Mouse (Mus musculus) embryonic facial prominence, embryonic 11.5 days (tissue): ENCODE measurements at regions not wholly inside any gene's neighbourhood (a gene's known extent, or its start where the extent isn't known, plus 50 kb on each side); places are given as distances from the start of the nearest gene placed in this dataset.

Source experiments
- ATAC-seq: fragments of 200-750 bp; cut with Nextera tagmentation; replicated peaks from 2 replicates; pipeline ENCODE4 v1.8.0; 2017; ENCODE audit warnings: low read depth; ENCODE audit not compliant: insufficient number of reproducible peaks, low FRiP score, low TSS enrichment
- DNase-seq: peaks from one replicate; pipeline ENCODE4 v3.0.0-alpha.2; 2015; ENCODE audit warnings: low spot score
- H3K27ac ChIP-seq: fragments of 300-500 bp; sonication (generic); replicated peaks from 2 replicates; pipeline ENCODE4 v1.5.1; 2014; ENCODE audit warnings: mild to moderate bottlenecking, low read depth, low read length, control low read depth
- H3K27me3 ChIP-seq: fragments of 300-500 bp; sonication (generic); 2 replicates; pipeline ENCODE4 v1.6.1; 2014; ENCODE audit warnings: mild to moderate bottlenecking, low read length, moderate library complexity, mixed read lengths; ENCODE audit not compliant: control insufficient read depth, insufficient read depth
- H3K36me3 ChIP-seq: fragments of 300-500 bp; sonication (generic); replicated peaks from 2 replicates; pipeline ENCODE4 v1.6.1; 2014; ENCODE audit warnings: low read depth, mild to moderate bottlenecking, low read length, moderate library complexity, mixed read lengths; ENCODE audit not compliant: control insufficient read depth, insufficient read depth
- H3K4me1 ChIP-seq: fragments of 300-500 bp; sonication (generic); 2 replicates; pipeline ENCODE4 v1.6.1; 2014; ENCODE audit warnings: low read length, mixed read lengths; ENCODE audit not compliant: control insufficient read depth, insufficient read depth
- H3K4me2 ChIP-seq: fragments of 300-500 bp; sonication (generic); 2 replicates; pipeline ENCODE4 v1.6.1; 2014; ENCODE audit warnings: low read depth, mild to moderate bottlenecking, control low read depth, low read length, moderate library complexity
- H3K4me3 ChIP-seq: fragments of 300-500 bp; sonication (generic); 2 replicates; pipeline ENCODE4 v1.5.1; 2014; ENCODE audit warnings: low read depth, low read length, control low read depth
- H3K9ac ChIP-seq: fragments of 300-500 bp; sonication (generic); replicated peaks from 2 replicates; pipeline ENCODE4 v1.6.1; 2014; ENCODE audit warnings: mild to moderate bottlenecking, control low read depth, low read length
- H3K9me3 ChIP-seq: fragments of 300-500 bp; sonication (generic); replicated peaks from 2 replicates; pipeline ENCODE4 v1.6.1; 2016; ENCODE audit warnings: mild to moderate bottlenecking, low read length, inconsistent platforms, mixed read lengths; ENCODE audit not compliant: control insufficient read depth
- WGBS: fragments of 180-500 bp; shearing (Covaris S2); extraction: QIAGEN DNeasy Blood & Tissue Kit; methylation state at CpG from one replicate; pipeline ENCODE4 v1.1.7; 2014; 5-methylcytosine and 5-hydroxymethylcytosine counted together

GRCm38 (mm10) chr15:96770299-96770698 is 70.8 kb upstream of the Slc38a2 start:
- Histone ChIP-seq H3K4me1 (no peaks in the 10 kb centered on the region), H3K9ac (no peak overlapping the region), H3K9me3 (no peaks in the 10 kb centered on the region), H3K4me2 (no peak overlapping the region), H3K36me3 (no peaks in the 10 kb centered on the region), H3K27me3 (no peaks in the 10 kb centered on the region), H3K4me3 (no peak overlapping the region), H3K27ac (no peak overlapping the region)
- DNase-seq (no peak), ATAC-seq (no peak)
- 86% methylated on average over 7 of the region's 7 CpGs for WGBS

- DNase-seq (no peak), ATAC-seq (no peak)
- Histone ChIP-seq H3K9me3 (no peaks in the 10 kb centered on the region), H3K4me1 (no peaks in the 10 kb centered on the region), H3K36me3 (no peaks in the 10 kb centered on the region), H3K9ac (no peak overlapping the region), H3K27ac (no peak overlapping the region), H3K27me3 (no peaks in the 10 kb centered on the region), H3K4me3 (no peak overlapping the region), H3K4me2 (no peak overlapping the region)
- WGBS = 66% methylated on average over 11 of the region's 11 CpGs
Observed at GRCm38 (mm10) chr15:96769751-96770150, 70.2 kb upstream of the Slc38a2 start.

GRCm38 (mm10) chr15:96768301-96768993 is 68.9 kb upstream of the Slc38a2 start:
- no peaks in the 10 kb centered on the region for H3K4me1 ChIP-seq
- H3K4me3 ChIP-seq = no peak overlapping the region
- WGBS = 79% methylated on average over 19 of the region's 19 CpGs
- no peak for DNase-seq
- H3K27me3 ChIP-seq = no peaks in the 10 kb centered on the region
- no peaks in the 10 kb centered on the region for H3K36me3 ChIP-seq
- H3K27ac ChIP-seq = no peak overlapping the region
- H3K9me3 ChIP-seq = no peaks in the 10 kb centered on the region
- no peak for ATAC-seq
- no peak overlapping the region for H3K9ac ChIP-seq
- no peak overlapping the region for H3K4me2 ChIP-seq

DNA sequence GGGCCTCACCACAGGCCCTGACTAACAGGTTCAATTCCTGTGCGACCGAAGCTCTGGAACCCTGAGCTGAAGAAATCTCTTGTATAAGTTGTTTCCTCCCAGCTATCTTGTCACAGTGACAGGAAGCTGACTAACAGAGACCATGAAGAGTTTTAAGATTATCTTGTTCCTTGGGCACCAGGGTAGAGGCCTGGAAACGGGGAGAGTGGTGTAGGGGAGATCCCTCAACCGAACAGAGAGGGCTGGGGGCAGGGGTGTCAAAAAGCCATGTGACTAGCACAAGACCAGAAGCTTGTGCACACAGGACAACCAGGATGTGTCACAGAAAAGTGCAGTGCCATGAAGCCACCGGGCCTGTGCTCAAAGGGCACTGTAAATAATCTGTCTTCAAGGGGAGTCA is 67.7 kb upstream of the Slc38a2 start:
- H3K9ac ChIP-seq = no peak overlapping the region
- H3K27me3 ChIP-seq = no peaks in the 10 kb centered on the region
- H3K4me3 ChIP-seq = no peak overlapping the region
- ATAC-seq (no peak), DNase-seq (no peak)
- no peaks in the 10 kb centered on the region for H3K9me3 ChIP-seq
- no peaks in the 10 kb centered on the region for H3K36me3 ChIP-seq
- 87% methylated on average over 5 of the region's 5 CpGs for WGBS
- H3K4me2 ChIP-seq = no peak overlapping the region
- H3K27ac ChIP-seq = no peak overlapping the region
- H3K4me1 ChIP-seq = no peaks in the 10 kb centered on the region

DNA sequence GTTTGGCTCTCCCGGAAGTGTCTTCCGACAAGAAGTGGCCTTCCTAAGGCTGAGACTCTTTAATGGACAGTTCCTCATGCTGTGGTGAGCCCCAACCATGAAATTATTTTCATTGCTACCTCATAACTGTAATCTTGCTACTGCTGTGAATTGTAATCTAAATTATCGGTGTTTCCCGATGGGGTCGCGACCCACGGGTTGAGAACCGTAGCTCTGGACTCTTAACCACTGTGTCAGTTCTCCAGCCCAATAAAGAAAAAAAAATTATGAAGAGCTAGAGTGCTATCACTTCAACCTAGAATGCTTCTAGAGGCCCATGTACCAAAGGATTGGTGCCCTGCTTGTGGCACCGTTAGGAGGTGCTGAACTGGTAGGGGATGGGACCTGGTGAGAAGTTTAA is 66.7 kb upstream of the Slc38a2 start:
- H3K4me3 ChIP-seq = no peak overlapping the region
- H3K4me1 ChIP-seq = no peaks in the 10 kb centered on the region
- H3K9me3 ChIP-seq = no peaks in the 10 kb centered on the region
- H3K4me2 ChIP-seq = no peak overlapping the region
- WGBS = 92% methylated on average over 9 of the region's 9 CpGs
- ATAC-seq (no peak), DNase-seq (no peak)
- H3K9ac ChIP-seq = no peak overlapping the region
- no peaks in the 10 kb centered on the region for H3K36me3 ChIP-seq
- H3K27ac ChIP-seq = no peak overlapping the region
- no peaks in the 10 kb centered on the region for H3K27me3 ChIP-seq

DNA sequence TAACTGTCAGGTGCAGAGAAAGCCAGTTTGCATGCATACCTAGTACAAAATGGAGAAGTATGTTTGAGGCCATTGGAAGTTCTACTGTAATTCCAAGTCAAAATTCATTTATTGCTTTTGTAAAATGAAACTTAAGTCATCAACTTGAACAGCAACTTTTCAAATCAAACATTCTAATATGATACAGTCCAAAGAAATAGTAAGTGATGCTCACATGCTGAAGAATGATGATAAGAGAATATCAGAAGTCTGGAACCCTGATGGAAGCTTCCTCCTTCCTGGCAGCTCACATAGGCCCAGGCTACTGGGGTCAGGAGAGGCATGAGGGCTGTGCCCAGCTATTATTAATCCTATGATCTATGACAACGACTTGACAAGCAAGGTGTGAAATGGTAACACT is 64.1 kb upstream of the Slc38a2 start:
- no peak for ATAC-seq
- 68% methylated on average over 1 of the region's 1 CpGs for WGBS
- H3K9ac ChIP-seq = no peak overlapping the region

DNA sequence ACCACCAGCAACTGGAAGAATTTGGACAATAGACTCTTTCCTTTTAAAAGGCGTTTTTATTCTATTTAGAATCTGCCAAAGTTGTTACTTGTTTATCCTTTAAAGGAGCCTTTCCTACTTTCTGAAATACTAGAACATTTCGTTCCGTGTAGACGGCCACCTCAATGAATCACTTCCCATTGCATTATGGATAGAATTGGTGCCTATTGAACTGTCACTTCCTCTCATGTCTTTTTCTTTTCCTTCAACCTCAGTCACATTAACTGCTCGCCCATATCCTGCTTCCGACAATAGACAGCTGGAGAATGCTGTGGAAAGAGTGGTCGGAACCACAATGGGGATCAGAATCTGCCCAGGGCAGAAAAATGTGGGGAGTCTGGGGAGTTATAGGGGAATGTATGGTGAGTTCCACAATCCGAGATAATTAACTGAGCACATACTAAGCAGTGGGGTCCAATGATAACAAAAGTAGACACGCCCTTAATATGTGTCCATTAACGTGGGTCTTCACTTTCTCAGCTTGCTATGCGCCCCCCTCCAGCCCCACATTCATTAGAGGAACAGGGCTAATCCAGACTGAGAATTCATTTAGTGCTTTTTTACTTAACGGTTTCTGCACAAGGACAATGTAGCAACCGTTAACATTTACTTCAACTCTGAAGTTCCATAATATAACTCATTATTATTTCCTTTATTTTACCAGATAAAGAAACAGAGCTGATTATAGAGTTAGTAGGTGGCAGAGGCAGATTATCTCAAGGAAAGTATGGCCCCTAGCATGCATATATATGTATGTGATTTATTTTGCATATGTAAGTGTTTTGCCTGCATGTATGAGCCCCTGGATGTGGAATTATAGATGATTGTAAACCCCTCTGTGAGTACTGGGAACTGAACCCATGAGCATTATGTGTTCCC is 59.8 kb upstream of the Slc38a2 start:
- Histone ChIP-seq H3K27ac (no peak overlapping the region), H3K4me2 (no peak overlapping the region), H3K4me3 (no peak overlapping the region), H3K27me3 (no peaks in the 10 kb centered on the region), H3K36me3 (no peaks in the 10 kb centered on the region), H3K9me3 (no peaks in the 10 kb centered on the region), H3K4me1 (no peaks in the 10 kb centered on the region), H3K9ac (no peak overlapping the region)
- no peak for ATAC-seq
- WGBS = 73% methylated on average over 13 of the region's 13 CpGs
- no peak for DNase-seq

More for the DNA sequence above, 64.1 kb upstream of the Slc38a2 start:
- Histone ChIP-seq H3K4me2 (no peak overlapping the region), H3K27me3 (no peaks in the 10 kb centered on the region), H3K9me3 (no peaks in the 10 kb centered on the region), H3K36me3 (no peaks in the 10 kb centered on the region), H3K4me1 (no peaks in the 10 kb centered on the region), H3K4me3 (no peak overlapping the region), H3K27ac (no peak overlapping the region)
- no peak for DNase-seq
